Mouse (Mus musculus): Measurements from ENCODE around the gene Gm16181.

DNA sequence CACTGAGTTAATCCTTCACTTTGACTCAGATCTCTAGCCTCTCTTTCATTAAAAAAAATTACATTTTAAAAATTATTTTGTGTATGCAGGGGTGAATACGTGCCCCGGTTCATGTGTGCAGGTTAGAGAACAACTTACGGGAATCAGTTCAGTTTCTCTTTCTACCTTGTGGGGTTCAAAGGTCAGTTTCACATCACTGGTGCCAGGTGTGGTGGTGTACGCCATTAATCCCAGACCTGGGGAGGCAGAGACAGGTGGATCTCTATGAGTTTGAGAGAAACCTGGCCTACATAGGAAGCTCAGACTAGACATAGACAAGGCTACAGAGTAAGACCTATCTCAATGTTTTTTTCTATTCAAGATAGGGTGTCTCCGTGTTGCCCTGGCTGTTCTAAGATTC is 7.6 kb upstream of the Gm16181 start:
- no peak for TF ChIP-seq USF1 (IDR thresholded peaks at IDR 0.05; ENCODE audit: low read depth)
- TF ChIP-seq CTCF (IDR thresholded peaks at IDR 0.05; ENCODE audit: control insufficient read depth, insufficient read depth, insufficient read length) = no peak
- no peak for TF ChIP-seq MYOD1 (IDR thresholded peaks at IDR 0.05; ENCODE audit: control insufficient read depth, insufficient read length, low read depth)
- no peak for TF ChIP-seq CEBPB (IDR thresholded peaks at IDR 0.05; ENCODE audit: low read depth)

Data from C2C12 (cell line).